Mouse (Mus musculus) lung, postnatal 14 days (tissue): Measurements from ENCODE around the gene Vipr2.

Experiments
- DNase-seq: peaks from one replicate; pipeline ENCODE4 v3.0.0; 2021

Gene Vipr2

GRCm38 (mm10) chr12:116101945-116102344 is 24.4 kb downstream of the Vipr2 start:
- DNase-seq = no peak

GRCm38 (mm10) chr12:116109451-116110353 is 32.2 kb downstream of the Vipr2 start:
- DNase-seq = peak; percentile 41

GRCm38 (mm10) chr12:116111007-116111694 is 33.6 kb downstream of the Vipr2 start:
- no peak for DNase-seq

GRCm38 (mm10) chr12:116115781-116116180 is 38.3 kb downstream of the Vipr2 start:
- DNase-seq = no peak

GRCm38 (mm10) chr12:116116455-116116854 is 38.9 kb downstream of the Vipr2 start:
- no peak for DNase-seq

- no peak for DNase-seq
These were observed 39.9 kb downstream of the Vipr2 start for GRCm38 (mm10) chr12:116117352-116117929.

- DNase-seq = no peak
These were observed 41.5 kb downstream of the Vipr2 start for GRCm38 (mm10) chr12:116119001-116119400.

GRCm38 (mm10) chr12:116123786-116124185 is 46.3 kb downstream of the Vipr2 start:
- no peak for DNase-seq

- DNase-seq = no peak
These were observed 53.4 kb downstream of the Vipr2 start for GRCm38 (mm10) chr12:116130936-116131335.

- no peak for DNase-seq
These were observed 55.4 kb downstream of the Vipr2 start for GRCm38 (mm10) chr12:116132909-116133308.

GRCm38 (mm10) chr12:116135906-116136305 is 58.4 kb downstream of the Vipr2 start:
- DNase-seq = no peak

GRCm38 (mm10) chr12:116138322-116139205 is 61.0 kb downstream of the Vipr2 start:
- DNase-seq = no peak

- no peak for DNase-seq
These were observed 63.1 kb downstream of the Vipr2 start for GRCm38 (mm10) chr12:116140605-116141004.

- no peak for DNase-seq
These were observed 64.3 kb downstream of the Vipr2 start for GRCm38 (mm10) chr12:116141816-116142215.

- no peak for DNase-seq
These were observed 64.9 kb downstream of the Vipr2 start for GRCm38 (mm10) chr12:116142464-116142863.

GRCm38 (mm10) chr12:116145246-116145645 is 67.7 kb downstream of the Vipr2 start:
- DNase-seq = no peak

- DNase-seq = no peak
These were observed 68.2 kb downstream of the Vipr2 start for GRCm38 (mm10) chr12:116145686-116146085.

GRCm38 (mm10) chr12:116146996-116147634 is 69.6 kb downstream of the Vipr2 start:
- no peak for DNase-seq

GRCm38 (mm10) chr12:116152866-116153428 is 75.4 kb downstream of the Vipr2 start:
- DNase-seq = no peak

- no peak for DNase-seq
These were observed 79.4 kb downstream of the Vipr2 start for GRCm38 (mm10) chr12:116156792-116157532.

GRCm38 (mm10) chr12:116159223-116159622 is 81.7 kb downstream of the Vipr2 start:
- DNase-seq = no peak
